Mouse (Mus musculus): Measurements from ENCODE around the gene Pacsin1.
"Not testable (repeated sequence)": the region's sequence is repeated elsewhere in the genome, so short reads cannot be mapped to it uniquely, and the experiment has no call there.

Pacsin1 gene

DNA sequence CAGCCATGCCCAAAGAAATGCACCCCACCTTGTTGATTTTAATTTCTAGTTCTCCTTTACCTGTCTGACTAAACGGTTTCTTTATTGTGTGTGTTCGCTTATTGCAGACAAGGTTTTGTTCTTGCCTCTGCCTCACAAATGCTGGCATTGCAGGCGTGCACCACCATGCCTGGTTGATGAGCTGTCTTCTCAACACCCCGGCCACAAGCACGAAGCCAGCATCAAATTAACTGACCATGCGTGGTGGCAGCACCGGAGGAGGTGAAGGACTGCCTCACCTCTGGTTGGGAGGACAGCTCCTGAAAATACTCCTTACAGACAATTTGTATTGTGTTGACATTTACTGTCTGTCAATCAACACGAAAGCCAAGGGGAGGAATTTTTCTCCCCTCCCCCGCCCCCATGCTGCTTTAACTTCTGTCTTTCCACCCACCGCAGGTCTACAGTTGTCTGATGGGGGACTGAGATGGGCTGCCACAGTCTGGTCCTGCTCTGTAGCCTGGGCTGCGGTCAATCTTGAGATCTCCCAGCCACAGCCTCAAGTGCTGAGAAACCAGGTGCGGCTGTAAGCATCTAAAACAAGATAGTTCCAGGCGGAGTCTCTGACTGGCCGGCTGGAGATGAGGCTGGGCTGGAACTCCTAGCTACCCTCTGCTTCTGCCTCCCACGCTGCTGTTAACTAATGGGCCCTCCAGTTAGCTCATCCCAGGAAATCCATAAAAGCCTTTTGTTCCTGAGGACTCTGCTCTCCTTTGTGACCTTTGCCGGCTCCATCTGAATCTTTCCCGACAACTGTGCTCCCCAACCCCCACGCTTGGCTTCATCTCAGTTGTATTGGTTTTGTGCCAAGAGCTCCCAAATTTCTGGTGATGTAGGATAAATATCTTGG is 18.9 kb upstream of the Pacsin1 start, which contains the start of gene Rps10:
Gene Rps10, minus strand, starts transcription at position 538 of the 889 bp plus-strand sequence.
- DNase-seq: no peak

DNA sequence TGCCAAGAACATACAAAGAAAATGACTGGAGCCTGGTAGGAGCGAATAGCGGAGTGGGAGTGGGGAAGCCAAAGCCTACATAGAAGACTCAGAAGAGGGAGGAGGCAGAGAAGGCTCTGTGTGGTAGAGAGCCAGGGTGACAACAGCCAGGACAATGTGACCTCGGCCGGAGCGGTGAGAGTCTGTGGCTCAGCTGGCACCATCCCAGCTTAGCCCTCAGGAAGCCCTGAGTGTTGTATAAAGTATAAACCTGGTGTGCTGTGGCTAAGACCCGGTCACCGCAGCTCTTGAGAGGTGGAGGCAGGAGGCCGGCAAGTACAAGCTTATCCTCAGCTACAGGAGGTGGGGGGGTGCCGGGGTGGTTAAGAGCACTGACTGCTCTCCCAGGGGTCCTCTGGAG is 18.0 kb upstream of the Pacsin1 start:
- peak; percentile 28 to 73 for DNase-seq

DNA sequence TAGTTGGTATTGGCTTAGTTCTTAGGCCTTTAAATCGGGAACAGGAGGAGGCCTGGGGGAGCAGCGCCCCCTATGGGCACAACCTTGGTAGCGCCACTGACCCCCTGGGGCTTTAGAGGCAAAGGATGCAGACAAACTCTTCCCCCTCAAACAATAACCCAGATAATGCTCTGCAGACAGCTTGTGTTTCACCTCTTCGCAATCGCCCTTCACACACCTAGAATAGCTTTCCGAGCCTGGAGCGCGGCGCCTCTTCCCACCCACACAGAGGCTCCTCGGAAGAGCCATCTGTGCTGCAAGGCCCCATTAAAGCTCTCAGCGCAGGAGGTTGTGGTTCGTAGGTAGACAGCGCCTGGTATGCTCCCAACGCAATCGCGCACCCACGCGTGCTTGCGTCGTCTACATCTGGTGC is 16.4 kb upstream of the Pacsin1 start:
- DNase-seq: no peak

DNA sequence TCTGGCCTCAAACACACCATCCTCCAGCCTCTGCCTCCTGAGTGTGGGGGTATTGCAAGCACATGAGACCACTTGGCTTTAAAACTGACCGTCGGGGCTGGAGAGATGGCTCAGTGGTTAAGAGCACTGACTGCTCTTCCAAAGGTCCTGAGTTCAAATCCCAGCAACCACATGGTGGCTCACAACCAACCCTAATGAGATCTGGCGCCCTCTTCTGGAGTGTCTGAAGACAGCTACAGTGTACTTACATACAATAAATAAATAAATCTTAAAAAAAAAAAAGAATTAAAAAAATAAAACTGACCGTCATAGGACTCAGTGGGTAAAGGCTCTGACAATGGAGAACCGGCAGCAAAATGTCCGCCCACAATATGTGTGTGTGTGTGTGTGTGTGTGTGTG is 15.5 kb upstream of the Pacsin1 start:
- DNase-seq: not testable (repeated sequence)

DNA sequence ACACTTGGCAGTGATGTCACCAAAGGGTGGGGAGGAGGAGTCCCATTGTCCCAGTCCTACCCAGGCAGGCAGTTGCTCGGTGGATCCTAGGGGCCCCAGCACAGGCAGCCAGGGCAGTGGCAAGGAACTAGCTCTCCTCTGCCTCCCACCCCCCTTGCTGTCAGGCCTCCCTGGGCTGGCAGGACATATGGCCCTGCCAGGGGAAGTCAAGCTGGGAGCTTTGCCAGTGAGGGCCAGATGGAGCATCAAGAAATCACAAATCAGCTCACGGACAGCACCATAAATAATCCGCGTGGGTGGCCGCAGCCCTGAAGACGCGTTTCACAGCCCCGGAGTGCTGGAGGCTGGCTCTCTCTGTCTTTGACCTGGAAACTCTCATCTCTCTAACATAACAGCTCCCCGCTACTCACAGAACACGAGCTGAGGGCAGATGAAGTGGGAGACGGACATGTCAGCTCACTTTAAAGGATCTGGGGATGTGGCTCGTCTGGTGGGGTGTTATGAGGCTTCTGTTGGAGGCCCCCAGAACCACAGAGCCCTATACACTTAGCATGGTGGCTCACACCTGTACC is 12.7 kb upstream of the Pacsin1 start:
- peak; percentile 21 to 49 for DNase-seq

DNA sequence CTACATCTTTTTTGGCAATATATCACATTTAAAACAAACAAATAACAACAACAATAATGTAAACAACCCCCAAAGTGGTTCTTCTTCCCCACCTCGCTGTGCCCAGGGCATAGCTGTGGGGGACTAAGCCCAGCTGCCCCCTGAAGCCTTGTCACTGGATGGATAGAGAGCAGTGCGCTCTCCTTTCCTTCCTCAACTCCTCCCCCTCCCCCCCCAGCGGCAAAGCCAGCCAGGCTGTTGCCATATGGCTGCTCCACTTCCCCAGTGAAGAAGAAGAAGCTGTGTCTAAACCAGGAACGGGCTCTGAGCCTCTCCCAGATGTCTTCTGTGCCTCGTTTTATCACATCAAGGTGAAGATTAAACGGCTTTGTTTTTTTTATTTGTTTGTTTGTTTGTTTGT is 12.2 kb upstream of the Pacsin1 start:
- DNase-seq: no peak

DNA sequence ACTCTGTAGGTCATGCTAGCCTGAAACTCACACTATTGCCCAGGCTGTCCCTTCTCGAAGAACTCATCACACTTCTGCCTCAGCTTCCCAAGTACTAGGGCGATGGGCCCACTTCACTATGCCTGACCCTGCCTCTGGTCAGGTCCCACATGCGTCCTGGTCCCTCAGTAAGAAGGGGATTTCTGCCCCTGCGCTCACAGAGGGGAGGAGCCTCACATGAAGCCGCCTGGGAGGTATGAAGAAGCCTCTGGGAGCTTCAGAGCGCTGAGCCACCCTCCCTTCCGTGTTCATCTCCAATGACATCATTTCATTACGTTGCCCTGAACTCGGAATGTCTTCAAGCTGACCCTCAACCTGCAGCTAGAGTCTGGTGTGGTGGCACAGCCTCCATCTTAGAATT is 11.6 kb upstream of the Pacsin1 start:
- no peak for DNase-seq

DNA sequence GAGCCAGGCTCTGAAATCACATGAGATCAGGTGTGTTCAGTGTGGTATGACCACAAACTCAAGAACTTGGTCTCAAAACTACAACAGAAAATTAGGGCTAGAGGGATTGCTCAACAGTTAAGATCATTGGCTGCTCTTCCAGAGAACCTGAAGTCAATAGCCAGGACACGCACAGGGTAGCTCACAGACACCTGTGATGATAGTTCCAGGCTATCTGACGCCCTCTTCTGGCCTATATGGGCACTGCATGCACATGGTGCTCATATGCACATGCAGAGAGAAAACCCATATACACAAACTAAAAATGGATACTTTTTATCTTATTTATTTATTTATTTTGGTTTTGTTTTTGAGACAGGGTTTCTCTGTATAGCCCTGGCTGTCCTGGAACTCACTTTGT is 10.7 kb upstream of the Pacsin1 start:
- no peak for DNase-seq

DNA sequence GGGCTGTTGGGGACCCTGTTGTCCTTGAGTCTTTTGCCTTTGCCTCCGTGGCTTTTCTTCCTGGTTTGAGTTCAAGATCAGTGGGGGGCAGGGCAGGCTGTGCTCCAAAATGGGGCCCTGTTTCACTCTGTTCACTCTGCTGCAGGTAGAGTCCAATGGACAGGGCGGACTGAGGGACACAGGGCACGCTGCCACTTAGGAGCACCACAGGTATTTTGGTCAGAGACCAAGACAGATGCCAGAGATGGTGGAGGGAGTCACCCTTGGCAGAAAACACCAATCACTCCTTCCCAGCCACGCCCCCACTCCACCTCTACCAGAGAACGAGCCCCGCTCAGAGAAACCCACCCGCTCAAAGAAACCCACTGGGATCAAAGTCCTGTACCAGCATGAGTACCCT is 9.5 kb upstream of the Pacsin1 start:
- peak; percentile 16 to 48 for DNase-seq

DNA sequence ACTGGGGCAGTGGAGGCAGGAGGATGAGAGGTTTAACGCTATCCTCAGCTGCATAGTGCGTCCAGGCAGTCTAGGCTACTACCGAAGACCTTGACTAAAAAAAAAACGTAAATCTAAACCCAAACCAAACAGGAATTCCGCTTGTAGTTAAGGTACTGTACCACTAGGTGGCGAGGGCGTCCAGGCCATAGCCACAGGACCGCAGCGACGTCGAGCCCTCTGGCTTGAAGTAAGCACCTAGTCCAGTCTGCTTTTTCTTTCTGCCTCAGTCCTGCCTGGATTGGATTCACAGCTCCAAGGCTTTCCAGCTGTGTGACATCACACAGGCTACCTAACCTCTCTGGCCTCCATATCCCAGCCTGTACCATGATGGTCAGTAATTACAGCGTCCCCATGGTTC is 5.1 kb upstream of the Pacsin1 start:
- peak; percentile 83 for DNase-seq

DNA sequence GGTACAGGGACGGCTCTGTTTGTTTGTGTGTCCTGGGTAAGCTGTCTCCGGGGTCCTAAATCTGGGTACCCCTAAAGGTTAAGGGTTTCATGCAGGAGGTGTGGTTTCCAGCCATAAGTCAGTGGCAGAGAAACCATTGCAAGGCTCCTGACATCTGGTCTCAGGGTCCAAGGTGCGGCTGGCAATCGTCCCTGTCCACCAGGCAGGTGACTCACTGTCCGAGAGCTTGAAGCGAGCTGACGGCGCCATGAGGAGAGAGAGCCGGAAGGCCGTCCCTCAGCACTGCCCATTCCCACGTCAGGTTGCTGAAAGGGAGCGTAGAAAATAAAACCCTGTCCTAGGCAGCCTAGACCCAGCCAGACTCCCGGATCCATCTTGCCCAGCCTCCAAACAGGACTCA is 4.7 kb upstream of the Pacsin1 start:
- DNase-seq: peak; percentile 76 to 88

DNA sequence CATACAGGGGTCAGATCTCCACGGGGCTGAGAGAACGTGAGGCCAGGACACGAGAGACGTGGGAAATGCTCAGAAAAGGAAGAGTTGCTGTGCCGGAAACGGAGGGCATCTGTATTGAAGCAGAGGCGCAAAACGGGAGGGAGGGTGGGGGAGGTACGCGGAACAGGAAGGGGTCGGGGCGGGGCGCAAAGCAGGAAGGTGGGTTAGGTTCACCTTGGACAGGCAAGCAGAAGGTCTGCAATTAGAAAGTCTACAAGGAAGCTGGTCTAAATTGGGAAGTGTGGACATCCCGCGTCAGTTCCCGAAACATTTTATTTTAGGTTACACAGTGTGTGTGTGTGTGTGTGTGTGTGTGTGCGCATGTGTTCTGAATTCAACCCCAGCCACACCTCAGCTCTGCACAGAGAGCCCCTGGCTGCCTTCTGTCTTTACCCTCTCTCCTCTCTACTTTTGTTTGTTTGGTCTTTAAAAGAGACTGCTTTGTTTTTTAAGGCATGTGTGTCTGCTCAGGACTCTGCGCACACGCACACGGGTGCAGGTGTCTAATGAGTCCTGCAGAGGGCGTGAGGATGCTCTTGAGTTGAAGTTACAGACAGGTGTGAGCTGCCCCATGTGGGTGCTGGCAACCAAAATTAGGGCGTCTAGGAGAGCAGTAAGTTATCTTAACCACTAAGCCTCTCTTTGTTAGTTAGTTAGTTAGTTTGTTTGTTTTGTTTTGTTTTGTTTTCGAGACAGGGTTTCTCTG is 3.1 kb upstream of the Pacsin1 start:
- DNase-seq: no peak

DNA sequence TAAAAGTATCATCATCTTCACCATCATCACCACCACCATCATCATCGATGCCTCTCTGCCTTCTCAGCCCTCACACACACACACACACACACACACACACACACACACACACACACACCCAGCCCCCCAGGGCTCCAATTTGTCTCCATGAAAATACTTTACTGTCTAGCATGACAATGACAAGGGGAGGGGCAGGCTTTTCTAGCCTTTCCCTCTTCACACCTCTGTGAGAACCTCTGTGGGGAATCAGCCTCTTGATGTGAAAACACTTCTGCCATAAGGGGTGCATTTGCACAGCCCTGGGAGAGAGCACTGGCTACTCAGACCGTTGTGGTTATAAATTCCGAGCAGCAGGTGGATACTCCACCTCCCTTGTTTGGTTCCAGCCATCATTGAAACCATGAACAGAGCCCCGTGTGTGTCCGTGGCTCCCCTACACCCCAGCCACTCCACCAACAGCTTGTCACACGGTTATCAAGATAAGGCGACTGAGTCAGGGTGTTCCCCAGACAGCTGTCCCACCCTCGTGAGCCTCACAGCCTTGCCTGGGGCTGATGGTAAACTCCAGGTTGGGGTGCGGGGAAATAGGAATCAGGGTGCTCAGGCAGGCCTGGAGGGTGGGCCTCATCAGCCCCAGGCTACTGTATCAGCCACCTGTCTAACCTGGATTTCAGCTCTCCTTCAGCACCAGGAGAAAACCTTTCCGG is 1.9 kb upstream of the Pacsin1 start:
- no peak for DNase-seq

DNA sequence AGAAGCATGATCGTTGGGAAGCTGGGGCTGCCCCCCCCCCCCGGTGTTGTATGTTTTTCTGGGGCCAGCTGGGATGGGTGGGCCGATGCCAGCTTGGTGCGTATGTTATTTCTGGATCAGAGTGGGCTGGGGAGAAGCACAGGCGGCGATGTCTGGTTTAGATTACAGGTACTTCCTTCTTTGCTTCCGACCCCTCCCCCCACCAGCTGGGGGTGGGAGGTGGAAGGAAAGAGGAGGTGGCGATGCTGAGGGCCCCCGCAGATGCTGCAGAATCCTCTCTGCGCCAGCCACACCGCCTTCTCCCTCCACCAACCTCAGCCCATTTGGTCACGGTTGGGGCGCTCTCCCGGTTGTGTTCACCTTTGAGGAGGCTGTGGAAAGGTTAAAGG is 696 bp downstream of the Pacsin1 start:
- DNase-seq: no peak

DNA sequence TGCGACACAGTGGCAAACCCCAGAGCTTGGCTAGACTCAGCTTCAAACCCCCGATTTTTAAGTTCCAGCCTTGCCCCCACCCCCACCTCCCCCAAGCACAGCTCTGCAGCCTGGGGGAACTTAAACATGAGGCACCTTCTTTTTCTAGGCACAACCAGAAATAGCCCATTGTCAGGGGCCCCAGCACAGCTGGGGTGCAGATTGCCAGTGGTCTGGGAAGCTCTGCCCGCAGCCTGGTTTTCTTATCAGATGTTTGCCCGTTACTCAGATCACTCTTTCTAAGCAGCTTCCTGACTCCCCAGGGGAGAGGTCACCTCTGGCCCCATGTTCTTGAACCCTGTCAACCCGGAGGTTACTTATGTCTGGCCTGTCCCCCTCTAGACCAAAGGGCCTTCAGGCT is 1.1 kb downstream of the Pacsin1 start:
- DNase-seq: no peak

DNA sequence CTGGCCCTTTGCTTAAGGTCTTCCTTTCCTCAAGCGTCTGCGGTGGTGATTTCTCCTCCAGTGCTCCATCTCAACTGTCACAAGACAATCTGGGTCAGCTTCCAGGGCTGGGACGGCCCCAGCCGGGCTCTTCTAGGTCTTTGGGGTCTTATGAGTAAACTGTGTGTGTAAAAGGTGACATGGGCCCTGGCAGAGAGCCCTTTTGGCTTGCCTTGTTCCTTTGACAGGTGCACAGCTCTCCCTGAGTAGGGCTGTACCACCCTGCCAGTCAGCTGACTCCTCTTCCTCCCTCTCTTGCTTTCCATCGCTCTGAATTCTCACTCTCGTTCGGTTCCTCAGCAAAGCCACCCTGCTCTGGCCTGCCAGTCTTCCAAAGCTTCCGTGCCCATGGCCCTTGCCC is 1.8 kb downstream of the Pacsin1 start:
- no peak for DNase-seq

DNA sequence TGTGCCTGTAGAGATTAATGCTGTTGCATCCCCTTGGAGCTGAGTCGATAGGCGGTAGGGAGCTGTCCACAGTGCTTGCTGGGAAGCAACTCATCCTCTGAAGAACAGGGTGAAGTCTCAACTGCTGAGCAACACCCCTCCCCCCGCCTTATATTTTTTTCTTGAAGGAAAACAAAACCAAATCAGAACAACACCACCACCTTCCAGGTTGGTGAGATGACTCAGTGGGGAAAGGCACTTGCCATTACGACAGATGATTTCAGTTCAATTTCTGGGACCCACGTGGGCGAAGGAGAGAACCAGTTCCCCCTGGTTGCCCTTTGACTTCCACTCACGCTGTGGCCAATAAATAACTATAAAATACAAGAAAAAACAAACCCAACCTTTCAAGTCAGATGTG is 3.5 kb downstream of the Pacsin1 start:
- no peak for DNase-seq

DNA sequence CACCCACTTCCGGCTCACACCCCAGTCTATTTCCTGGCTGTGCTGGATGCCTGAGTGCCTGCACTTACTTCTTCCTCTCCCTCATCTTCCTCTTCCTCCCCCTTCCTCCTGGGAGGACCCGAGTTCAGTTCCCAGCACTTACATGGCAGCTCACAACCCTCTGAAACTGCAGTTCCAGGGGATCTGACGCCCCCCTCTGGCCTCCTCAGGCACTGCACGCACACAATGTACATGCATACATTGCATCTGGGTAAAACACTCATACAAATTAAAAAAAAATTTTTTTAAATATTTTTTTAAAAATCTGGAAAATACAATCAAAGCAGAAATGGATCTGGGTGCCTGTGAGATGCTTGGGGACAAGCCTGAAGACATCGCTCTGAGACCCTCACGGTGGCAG is 16.4 kb downstream of the Pacsin1 start:
- no peak for DNase-seq

DNA sequence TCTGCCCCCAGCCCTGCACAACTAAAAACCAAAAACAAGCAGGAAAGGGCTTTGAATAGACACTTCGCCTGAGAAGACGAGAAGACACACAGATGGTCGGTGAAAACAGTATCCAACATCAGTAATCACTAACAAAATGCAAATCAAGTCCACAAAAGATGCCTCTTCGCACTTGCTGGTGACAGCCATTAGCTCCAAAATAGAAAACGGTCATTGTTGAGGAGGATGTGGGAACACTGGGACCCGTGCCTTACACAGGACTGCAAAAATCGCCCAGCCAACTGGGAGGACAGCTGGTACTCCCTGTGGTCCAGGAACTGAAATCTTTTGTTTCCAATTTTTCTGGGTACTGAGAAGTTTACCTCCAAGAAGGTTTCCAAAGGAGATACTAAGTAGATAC is 18.6 kb downstream of the Pacsin1 start:
- DNase-seq: no peak

DNA sequence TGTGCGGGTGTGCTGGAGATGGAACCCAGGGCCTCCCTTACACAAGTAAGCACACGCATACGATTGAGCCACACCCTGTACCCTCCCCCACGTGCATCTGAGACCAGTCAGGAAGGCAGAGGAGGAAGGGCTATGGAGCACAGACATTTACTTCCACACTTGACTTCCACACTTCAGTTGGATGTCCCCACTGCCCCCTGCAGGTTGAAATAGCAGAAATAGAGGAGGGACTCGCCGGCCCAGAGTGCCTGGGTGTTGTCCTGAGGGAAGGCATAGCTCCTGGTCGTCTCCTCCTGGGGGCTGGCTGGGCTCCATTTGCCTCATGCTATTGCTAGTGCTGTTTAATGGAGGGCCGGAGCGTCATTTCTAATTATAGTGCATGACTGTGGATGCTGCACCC is 20.1 kb downstream of the Pacsin1 start:
- DNase-seq: peak in 1 of 2 experiments; percentile 13

DNA sequence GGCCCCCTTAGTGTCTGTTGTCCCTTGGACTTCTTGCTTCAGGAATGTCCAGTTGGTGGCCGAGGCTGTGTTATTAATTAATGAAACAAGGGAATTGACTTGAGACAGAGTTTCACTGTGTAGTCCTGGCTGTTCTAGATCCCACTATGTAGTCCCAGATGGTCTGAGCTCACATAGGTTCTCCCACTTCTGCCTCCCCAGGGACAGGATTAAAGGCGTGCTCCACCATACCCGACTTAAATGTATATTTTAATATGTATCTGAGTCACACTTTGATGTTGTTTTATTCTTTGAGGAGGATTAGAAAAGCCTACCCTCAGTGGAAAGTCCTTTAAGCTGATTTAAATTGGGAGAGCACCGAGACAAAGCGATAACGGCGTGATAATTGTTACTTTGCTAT is 21.0 kb downstream of the Pacsin1 start:
- no peak for DNase-seq

DNA sequence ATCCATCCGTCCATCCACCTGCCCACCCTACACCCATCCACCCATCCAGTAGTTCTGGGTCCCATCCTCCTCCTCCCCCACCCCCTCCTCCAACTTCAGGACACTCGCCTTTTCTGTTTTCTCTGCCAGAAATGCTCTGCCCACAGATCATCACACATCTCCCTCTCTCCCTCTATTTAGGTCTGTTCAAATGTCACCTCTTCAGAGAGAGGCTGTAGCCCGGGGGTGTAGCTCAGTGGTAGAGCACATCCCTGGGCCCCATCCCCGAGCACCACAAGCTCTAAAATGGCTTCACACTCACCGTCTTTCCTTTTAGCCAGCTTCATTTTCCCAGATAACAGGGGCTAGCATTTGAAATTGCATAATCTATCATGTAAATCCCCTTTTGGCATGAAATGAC is 22.4 kb downstream of the Pacsin1 start:
- DNase-seq: no peak
